Mouse (Mus musculus): ENCODE results near the gene Ssh2.

DNA sequence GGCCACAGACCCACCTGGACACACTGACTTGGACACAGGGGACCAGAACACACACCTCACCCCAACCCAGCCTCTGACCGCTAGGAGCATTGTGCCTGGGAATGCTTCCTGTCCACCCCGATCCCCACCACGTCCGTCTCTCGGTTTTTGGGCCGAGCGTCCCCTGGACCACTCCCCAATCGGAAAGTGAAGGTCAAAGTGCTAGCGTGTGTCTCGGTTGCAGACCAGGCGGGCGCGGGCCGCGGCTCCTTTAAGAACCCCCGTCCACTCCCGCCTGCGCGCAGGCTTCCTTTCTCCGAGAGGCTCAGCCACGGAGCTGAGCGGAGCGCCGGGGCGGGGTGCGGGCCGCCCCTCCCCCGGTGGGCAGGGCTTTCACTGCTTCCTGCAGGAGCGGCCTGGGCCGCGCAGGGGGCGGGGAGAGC is 276.8 kb downstream of the Ssh2 start:
- TF ChIP-seq CTCF (IDR thresholded peaks at IDR 0.05; ENCODE audit: extremely low read depth, insufficient read depth, low read length) (no peak), POLR2A (IDR thresholded peaks at IDR 0.05; ENCODE audit: extremely low read depth, insufficient read depth, low read length) (peak; percentile 41; the same call in 1 of the 2 replicates)
